Mouse (Mus musculus) left cerebral cortex, postnatal 36 days (tissue): ENCODE data around the gene Sparcl1. TPM values are rescaled to one million over a fixed set of nuclear protein-coding genes. Genes with fewer than 3 reads are reported as not detected.

ENCODE experiments used
- DNase-seq, 2 experiments: peaks; one replicate each; pipeline ENCODE4 v3.0.0; 2021 to 2022; ENCODE audit warnings: low spot score in 2 of 2, mixed read lengths in 1 of 2
- intact Hi-C: fragments of 180-260 bp; cut with DNase I; formaldehyde crosslinking; loops from one replicate; pipeline ENCODE4 v1.15.1; 2025
- total RNA-seq, 2 experiments: library from RNA; stranded (reverse); gene quantifications; 2 replicates each; pipeline ENCODE4 v1.2.3; 2021

Sparcl1 gene
- 1,000 to 10,000 TPM; 1,441 to 1,623 TPM for total RNA-seq

DNA sequence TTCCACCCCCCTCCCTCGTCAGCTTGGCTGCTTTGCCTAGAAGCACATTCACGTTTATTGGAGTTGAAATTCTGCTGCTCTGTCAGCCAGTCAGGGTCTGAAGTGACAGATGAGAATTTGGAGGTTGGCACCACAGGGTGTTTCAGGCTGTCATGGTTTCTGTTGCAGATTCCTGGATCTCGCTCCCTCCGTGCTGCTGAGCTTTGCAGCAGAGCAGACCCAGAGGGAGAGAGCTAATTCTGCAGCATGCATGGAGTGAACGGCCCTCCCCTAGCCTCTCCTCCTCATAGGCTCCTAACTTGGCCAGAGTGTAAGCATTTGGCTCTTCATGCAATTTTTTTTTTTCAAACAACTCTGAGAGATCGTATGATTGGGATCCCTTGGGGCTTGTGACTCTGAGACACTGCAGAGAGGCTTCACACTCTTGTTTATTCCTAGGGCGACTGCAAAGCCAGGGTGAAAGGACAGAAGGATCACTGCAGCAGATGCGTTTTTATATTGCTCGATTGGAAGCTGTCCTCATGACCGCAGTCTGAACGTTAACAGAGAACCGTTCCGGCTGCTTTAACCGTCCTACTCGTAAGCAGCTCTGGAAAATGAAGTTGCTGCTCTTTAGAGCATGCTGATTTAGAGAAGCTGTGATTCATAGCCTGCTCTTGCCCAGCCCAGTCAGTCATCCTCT is at the start of gene Sparcl1:
Sparcl1 (minus strand) TSS at position 243 of the 682 bp plus-strand sequence.
- DNase-seq = peak; percentile 68 to 71
- intact Hi-C loops = loop anchor here (5.0 kb wide), 1 partner anchor 344 kb away; the partner anchor contains the start of gene Pkd2

GRCm38 (mm10) chr5:104161390-104161789 is 47.9 kb upstream of the Sparcl1 start:
- intact Hi-C loops = no loop called here
- DNase-seq = no peak

DNA sequence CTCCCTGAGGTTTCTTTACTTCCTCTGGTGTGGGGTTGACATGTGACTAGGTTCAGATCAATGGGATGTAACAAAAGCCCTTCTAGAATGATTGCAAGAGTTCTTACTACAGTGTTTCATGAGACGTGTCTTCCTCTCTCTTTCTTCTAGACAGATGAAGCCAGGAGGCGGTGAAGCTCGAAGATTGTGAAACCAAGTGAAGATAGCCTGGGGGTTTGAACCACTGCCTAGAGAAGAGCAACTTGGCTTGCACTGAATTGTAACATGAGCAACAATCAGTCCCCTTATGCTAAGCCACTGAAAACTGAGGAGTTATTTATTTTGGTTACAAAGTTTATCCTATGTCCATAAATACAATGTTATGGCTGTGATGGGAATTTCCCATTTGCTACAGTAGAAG is 47.0 kb upstream of the Sparcl1 start:
- intact Hi-C loops = no loop called here
- no peak for DNase-seq

GRCm38 (mm10) chr5:104158332-104159052 is 45.0 kb upstream of the Sparcl1 start:
- peak; percentile 34 to 36 for DNase-seq
- intact Hi-C loops = no loop called here

DNA sequence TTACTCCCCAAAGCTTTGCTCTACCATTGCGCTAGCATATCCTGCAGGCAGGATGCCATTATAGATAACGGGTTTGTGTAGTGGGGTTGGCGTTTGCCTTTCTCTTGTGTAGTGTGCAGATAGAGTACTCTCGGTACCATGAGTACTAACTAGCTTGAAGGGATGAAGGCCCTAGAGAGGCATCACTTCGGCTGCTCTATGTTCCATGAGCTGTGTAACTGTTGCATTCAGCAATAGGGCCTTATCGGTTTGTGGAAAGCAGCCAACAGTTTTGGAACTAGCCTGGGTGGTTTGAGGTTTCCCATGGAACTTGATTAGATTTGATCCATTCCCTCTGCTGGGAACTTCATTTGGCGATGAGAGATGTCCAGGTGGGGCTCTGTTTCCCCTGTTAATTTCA is 44.2 kb upstream of the Sparcl1 start:
- intact Hi-C loops = no loop called here
- no peak for DNase-seq

DNA sequence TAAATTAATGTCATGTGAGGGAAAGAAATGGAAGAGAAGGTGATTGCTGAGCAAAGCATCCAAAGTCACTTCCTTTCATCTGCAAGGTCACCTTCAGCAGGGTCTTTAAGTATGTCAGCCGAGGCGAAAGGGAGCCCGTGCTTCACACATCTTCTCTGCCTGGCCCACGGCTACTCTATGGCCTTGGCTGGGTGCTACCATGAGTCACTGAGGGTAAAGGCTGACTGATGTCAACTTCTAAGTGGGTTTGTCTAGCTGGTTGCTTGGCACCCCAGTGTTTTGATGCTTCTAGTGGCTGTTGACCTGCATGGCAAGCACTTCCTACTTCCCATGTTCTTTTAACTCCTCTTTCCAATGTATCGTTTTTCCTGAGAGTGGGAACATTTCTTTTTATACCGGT is 36.7 kb upstream of the Sparcl1 start:
- DNase-seq = no peak
- intact Hi-C loops = no loop called here

DNA sequence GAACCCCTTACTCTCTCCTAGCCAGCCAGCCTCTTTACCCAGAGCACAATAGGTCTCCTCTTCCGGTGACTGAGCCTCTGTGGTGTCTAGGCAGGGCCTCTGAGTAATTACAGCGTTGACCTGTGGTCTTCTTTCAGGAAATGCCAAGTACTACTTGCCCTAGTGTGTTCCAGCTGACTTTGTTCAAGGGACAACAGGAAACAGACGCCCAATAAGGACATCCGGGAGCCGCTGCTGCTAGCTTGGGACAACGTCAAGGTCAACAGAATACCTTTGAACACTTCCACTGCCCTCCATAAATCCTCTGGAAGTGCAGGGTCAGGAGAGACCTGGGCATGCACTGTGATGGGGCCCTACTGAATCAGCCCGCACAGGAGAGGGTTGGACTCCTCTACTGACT is 35.8 kb upstream of the Sparcl1 start:
- intact Hi-C loops = no loop called here
- no peak for DNase-seq

DNA sequence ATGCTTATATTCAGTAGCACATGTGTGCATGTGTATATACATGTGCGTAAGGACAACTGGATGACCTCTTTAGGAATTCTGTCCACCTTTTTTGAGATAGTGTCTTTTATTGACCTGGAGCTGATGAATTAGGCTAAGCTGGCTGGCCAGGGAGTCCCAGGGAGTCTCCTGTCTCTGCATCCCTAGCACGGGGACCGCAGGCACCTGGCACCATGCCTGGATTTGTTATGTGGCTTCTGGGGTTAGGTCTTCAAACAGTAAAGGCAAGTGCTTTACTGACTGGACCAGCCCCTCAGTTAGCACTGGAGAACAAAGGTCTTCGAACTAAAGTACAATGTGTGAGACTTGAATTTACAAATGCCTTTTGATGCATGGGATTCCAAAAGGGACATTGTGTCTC is 30.5 kb upstream of the Sparcl1 start:
- intact Hi-C loops = no loop called here
- DNase-seq = no peak

DNA sequence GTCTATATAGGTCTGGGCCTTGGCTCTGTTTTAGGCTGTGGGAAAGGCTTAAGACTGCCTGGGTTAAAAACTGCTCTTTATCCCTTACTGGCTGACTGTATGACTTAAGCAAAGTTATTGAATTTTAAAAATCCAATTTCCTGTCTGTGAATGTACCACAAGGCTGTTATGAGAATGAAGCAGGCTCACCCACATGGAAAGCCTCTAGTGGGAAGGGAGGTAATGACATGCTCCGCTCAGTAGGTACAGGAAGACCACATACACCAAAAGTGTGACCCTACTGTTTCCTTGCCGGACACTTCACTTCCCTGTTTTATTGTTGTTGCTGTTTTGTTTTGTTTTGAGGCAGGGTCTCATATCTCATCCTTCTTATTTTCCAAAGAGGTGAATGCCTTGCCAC is 27.5 kb upstream of the Sparcl1 start:
- intact Hi-C loops = no loop called here
- DNase-seq = no peak

DNA sequence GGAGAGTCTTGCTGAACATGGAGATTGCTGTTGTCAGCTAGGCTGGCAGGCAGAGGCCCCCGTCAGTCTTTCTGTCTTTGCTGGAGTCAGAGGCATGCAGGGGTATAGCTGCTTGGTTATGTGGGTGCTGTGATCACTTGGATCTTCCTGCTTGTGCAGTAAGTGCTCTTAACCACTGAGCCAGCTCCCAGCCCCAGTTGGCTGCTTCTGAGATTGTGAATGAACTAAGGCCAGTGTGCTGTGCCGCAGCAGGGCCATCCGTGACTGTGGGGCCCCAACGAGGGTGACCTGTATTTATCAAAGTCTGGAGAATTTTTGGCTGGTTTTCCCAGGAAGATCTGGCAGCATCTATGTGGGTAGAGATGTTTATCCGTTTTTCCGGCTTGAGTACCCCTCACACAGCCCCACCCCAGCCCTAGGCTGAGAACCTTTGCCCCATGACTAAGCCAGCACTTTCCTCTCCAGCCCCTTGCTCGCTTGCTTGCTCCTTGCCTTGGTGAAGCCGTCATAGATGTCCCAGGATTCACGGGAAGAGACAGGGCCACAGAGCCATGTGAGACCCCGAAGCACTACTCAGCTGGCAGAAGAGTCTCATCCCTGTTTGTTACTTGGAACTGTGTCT is 24.5 kb upstream of the Sparcl1 start:
- DNase-seq = no peak
- intact Hi-C loops = no loop called here

DNA sequence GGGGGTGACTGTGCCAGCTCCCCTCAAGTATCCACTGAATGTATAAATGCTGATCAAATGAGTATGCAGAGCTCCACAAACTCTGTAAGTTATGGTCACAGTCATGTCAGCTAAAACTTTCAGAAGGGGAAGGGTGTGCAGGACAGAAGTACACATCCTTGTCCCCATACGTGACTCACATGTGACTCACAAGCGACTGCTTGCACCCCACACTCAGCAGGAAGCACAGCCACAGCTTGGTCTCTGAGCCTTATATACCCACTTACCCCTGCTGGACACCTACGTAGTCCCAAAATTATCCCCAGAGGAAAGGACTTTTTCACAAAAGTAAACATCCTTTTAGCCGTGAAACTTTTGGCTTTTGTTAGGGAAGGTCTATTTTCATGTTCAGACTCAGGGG is 20.2 kb upstream of the Sparcl1 start:
- intact Hi-C loops = loop anchor here (5.0 kb wide), 2 partner anchors 84 to 199 kb away; no protein-coding TSS in a partner anchor
- peak in 1 of 2 experiments; percentile 23 for DNase-seq

DNA sequence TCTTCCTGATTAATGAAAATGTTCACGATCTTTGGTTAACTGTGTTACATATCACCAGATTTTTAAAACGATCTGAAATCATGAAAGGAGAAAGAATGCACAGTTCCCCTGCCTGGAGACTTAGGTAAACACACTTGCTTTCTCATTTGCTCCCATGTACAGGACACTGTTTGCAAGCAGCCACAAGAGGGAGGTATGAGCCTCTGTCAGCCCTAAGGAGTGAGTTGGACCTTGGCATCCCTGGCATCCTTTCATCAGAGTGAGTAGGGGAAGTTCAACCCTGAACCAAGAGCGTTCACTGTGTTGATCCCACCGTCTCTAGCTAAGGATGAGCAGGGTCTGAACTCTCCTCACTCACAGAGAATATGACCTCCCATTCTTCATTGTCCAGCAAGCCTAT is 18.0 kb upstream of the Sparcl1 start:
- DNase-seq = no peak
- intact Hi-C loops = loop anchor here (5.0 kb wide), 2 partner anchors 86 to 201 kb away; no protein-coding TSS in a partner anchor

- DNase-seq = no peak
- intact Hi-C loops = loop anchor here (5.0 kb wide), 2 partner anchors 86 to 201 kb away; no protein-coding TSS in a partner anchor
Measured at GRCm38 (mm10) chr5:104130891-104131290, 17.4 kb upstream of the Sparcl1 start.

GRCm38 (mm10) chr5:104128281-104129031 is 14.9 kb upstream of the Sparcl1 start:
- intact Hi-C loops = no loop called here
- DNase-seq = no peak

DNA sequence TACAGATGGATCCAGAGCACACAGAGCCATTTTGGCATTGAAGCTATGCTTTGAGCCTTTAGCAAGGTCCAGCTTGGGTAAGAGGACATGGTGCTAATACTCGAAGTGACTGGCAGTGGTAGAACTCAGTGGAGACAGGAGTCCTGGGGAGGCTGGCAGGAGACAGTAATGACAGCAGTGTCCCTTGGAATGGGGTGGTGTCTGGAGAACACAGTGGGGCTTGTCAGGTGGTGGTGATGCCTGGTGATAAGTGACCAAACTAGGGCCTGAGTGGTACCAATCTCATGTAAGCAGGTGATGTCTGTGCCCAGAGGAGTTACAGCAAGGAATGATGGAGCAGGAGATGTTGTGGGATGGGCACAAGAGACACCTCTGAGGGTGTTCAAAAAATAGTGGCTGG is 13.8 kb upstream of the Sparcl1 start:
- intact Hi-C loops = no loop called here
- no peak for DNase-seq

DNA sequence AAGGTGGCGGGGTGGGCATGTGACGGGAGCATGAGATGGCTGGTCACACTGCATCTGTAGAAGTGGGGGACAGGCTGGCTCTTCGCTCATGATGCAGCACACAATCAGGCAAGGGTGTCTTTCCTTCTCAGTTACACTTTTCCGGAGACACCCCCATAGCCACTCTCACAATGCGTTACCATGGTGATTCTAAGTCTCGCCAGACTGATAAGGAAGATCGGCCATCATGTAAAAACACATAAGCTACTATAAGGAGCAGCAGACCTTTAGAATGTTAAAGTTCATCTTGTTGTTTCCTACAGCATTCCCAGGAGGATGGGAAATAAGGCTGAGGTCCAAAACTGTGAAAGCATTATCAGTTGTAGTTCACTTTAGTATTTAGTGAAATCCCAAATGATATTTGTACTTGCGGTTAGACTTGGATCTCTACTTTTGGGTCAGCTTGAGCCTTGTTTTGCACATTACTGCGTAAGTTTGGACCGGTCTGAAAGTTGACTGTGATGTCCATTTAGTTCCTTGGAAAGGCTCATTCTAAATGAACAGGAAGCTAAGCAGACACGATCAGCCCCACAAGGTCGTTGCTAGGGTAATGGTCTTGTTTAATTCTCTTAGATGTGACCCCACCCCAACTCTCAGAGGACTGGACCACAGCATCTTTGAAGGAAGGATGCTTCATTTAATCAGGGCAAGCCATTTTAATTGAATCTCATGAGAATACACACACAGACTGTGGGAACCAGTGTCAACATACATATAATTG is 13.2 kb upstream of the Sparcl1 start:
- intact Hi-C loops = no loop called here
- peak in 1 of 2 experiments; percentile 18 for DNase-seq

DNA sequence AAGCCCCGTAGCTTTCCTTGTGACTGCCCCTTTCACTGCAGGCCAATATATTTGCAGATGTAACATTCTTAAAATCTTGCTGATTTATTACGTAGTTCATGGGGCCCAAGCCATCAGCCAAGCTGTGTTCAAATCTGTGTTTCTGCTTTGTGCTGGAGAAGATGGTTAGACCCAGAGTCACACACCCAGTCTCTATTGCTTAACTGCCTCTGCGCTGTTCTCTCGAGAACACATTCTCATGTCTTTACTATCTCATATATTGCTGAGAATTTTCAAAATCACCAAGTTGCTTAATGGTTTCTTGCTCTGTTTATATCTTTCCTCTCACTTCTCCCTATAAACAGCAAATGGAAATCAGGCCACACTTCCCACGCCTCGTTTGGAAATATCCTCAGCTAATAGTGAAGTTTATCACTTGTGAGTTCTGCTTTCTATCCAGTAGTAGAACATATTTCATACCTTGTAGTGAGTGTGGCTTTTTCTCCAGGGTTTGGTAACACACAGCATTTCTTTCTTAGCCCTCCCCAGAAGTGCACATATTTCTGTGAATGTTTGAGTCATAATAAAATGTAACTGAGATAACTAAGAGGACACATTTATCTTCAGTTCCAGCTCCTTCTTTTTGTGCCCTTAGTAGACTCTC is 10.6 kb upstream of the Sparcl1 start:
- intact Hi-C loops = no loop called here
- DNase-seq = no peak

- intact Hi-C loops = no loop called here
- no peak for DNase-seq
Measured at GRCm38 (mm10) chr5:104115890-104116289, 2.4 kb upstream of the Sparcl1 start.

DNA sequence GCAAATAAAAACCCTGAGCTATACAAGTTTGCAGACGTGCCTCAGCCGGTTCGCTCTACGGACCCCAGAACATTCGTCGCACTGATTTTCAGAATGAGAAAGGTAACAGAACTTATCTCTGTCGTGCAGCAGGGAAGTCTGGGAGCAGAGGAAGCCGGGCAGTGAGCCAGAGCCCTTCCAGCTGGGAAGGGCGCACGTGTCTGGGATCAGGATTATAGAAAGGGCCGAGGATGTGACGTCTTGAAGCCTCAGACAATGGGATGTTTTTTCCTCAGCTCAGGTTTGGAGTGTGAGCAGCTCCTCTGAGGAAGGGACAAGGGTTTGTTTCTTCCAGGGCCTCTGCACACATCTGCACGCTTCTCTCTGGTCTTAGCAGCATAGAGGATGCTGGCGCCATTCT is 1.6 kb upstream of the Sparcl1 start:
- DNase-seq = peak in 1 of 2 experiments; percentile 31
- intact Hi-C loops = no loop called here
